Mouse (Mus musculus): Measurements from ENCODE around the gene Myadml2.

The Myadml2 gene

GRCm38 (mm10) chr11:120661076-120661460, 13.1 kb upstream of the Myadml2 start, which contains the start of gene Notum:
Gene Notum (minus strand): TSS chr11:120661175.
- no peak for DNase-seq (ENCODE audit: low read depth, low spot score)

DNA sequence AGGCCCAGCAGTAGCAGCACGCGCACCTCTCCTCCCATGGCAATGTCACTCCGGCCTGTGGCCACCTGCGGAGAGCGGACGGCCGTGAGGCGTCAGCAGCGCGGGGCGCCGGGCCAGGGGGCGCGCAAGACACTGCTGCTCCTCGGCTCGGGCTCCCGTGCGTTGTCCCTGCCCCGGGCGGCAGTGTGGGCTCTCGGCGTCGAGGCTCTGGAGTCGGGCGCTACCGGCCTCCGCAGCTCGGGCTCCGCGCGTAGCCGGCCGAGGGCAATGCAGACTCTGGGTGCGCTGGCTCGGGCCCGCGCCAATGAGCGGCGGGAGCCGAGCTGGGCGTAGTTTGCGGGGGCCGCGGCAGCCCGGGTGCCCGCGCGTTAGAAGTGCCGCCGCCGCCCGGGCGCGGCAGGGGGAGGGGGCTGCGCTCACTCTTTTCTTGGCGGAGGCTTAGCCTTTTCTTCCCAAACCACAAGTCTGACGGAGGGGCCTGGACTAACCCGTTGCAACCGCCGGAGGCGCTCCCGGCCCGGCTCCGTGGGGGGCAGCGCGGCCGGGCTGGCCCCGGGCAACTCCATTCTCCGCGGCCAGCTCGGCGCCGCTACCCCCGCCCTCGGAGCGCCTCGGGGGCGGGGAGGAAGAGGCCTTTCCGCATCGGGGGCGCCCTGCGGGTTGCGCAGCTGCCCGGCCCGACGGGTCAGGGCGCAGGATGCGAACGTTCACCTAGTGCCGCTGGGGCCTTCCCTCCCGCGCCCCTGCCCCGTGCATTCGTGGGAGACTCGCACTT, 12.5 kb upstream of the Myadml2 start:
- no peak for DNase-seq (ENCODE audit: low read depth, low spot score)

DNA sequence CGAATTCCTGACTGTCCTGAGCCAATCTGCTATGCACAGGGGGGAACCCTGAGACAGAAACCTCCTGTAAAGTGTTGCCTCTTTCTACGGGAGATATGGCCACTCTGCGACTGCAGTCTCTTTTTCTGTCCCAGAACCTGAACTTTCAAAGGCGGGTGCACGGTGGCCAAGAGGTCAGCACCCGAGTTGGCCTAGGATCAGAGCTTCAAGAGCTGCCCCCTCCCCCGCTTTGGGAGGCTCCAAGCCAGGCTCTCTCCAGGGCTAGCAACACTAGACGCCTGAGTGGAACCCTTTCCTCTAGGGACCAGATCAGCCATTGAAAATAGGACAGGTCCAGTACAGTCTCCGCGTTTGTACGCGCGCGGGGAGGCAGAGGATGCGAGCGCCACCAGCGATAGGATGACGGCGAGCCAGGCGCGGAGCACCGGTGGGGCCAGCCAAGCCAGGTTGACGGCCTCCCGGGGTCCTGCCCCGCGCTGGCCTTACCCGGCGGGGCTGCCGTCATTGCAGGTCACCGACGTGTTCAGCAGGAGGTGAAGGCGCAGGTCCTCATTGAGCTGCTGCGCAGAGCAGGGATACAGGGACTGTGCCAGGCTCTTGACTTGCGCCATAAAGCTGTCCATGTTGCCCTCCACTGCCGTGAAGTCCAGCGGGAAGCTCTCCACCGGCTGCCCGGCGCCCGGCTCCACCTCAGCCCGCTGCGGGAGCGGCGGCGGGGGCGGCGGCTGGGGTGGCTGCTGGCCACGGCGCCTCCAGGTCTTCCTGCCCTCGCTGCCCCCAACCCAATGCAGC, 11.7 kb upstream of the Myadml2 start:
- no peak for DNase-seq (ENCODE audit: low read depth, low spot score)

GRCm38 (mm10) chr11:120658876-120659410, 11.0 kb upstream of the Myadml2 start:
- peak; percentile 76 for DNase-seq (ENCODE audit: low read depth, low spot score)

GRCm38 (mm10) chr11:120657301-120657700, 9.3 kb upstream of the Myadml2 start:
- DNase-seq (ENCODE audit: low read depth, low spot score) = no peak

- no peak for DNase-seq (ENCODE audit: low read depth, low spot score)
These were observed 6.8 kb upstream of the Myadml2 start for GRCm38 (mm10) chr11:120654741-120655140.

DNA sequence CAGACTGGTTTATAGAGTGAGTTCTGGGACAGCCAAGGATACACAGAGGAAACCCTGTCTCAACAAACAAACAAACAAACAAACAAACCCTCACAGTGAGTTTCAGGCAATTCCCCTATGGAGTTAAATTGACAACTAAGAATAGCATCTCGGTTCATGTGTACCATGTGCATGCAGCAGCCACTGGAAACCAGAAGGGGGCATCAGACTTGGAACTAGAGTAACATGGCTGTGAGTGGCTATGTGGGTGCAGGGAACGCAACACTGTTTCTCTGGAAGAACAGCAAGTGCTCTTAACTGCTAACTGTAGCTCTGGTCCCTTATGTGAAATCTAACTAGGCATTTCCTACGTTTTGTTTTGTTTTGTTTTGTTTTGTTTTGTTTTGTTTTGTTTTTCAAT, 3.9 kb upstream of the Myadml2 start:
- DNase-seq (ENCODE audit: low read depth, low spot score) = peak; percentile 32

GRCm38 (mm10) chr11:120647047-120647830, 719 bp downstream of the Myadml2 start:
- DNase-seq (ENCODE audit: low read depth, low spot score) = no peak

DNA sequence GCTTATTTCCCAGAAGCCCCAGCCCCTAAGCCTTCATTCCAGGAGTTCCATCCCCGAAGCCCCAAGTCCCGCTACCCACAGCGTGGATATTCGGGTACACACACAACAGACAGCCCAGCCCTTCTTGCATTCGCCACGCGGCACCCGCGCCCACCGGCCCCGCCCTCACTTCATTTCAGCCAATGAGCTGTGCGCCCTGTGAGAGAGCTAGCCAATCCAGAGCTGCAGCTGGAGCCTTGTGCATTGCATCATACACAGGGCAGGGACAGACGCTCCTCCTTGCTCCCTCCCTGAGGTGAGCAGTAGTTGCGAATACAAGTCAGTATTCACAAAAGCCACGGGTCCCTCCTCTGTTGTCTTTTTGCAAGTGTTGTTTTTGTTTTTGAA, 4.4 kb downstream of the Myadml2 start, which contains the start of gene Pycr1:
Gene Pycr1 (minus strand): TSS at position 169 of the 387 bp plus-strand sequence.
- peak; percentile 96 for DNase-seq (ENCODE audit: low read depth, low spot score)

DNA sequence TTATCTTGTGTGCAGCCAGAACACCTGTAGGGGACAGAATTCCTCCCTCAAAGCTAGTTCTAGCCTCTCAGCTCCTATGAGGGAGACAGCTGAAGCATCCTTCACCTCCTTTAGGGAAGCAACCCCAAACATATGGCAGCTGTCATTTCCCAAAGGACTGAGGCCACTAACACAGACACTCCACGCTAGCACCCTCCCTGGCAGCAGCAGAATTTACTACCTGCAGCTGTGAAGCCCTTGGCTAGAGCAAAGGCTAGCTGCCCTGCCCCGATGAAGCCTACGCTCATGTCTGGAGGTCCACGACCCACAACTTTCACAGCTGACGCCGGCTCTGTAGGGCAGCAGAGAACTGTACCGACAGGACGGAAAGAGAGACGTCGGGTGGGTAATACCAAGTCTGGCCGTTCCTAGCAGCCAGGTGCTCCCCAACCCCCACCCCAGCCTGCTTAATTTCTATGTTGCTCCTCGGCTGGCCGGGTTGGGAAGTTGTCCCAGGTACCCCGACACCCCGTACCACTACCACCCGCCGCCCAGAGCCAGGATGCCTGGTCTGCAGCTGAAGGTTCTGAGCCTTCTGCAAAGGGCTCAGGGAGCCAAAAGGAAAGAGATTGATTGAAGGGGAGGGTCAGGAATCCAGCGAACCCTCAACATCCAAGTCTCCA, 4.9 kb downstream of the Myadml2 start:
- no peak for DNase-seq (ENCODE audit: low read depth, low spot score)

DNA sequence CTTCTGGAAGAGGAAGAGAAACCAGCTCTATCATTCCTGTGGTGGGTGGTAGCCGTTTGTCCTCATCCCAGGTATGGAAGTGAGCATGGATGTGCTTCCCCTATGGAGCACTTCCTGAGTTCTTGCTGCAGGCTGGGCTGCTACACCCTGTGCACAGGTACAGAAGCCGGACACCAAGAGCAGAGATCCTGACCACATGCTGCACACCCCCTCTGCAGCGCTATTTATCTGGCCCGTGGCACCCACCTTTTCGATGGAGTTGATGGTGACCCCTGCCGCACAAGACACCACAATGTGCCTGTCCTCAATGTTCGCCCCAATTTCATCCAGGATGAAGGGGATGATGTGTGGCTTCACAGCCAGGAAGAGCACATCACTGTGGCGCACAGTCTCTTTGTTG, 6.1 kb downstream of the Myadml2 start:
- peak; percentile 33 for DNase-seq (ENCODE audit: low read depth, low spot score)

DNA sequence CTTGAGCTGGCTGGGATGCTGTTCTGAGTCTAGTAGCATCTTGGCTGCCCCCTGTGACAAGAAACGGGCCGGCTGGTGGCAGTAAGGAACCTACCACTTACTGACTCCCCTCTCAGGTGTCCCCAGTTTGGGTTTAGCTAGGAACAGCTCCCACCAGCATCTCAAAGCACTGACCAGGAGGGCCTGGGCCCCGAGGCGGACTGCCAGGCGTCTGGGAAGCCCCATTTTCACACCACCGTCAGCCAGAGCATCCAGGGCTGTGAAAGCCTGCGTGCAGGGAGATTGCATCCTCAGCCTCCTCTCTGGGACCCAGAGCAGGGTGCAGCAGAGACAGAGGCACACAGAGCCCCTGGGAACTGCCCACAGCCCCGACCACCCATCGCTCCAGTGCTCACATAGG, 6.7 kb downstream of the Myadml2 start:
- no peak for DNase-seq (ENCODE audit: low read depth, low spot score)

- DNase-seq (ENCODE audit: low read depth, low spot score) = peak; percentile 48
These were observed 13.1 kb downstream of the Myadml2 start for GRCm38 (mm10) chr11:120634810-120635209.

DNA sequence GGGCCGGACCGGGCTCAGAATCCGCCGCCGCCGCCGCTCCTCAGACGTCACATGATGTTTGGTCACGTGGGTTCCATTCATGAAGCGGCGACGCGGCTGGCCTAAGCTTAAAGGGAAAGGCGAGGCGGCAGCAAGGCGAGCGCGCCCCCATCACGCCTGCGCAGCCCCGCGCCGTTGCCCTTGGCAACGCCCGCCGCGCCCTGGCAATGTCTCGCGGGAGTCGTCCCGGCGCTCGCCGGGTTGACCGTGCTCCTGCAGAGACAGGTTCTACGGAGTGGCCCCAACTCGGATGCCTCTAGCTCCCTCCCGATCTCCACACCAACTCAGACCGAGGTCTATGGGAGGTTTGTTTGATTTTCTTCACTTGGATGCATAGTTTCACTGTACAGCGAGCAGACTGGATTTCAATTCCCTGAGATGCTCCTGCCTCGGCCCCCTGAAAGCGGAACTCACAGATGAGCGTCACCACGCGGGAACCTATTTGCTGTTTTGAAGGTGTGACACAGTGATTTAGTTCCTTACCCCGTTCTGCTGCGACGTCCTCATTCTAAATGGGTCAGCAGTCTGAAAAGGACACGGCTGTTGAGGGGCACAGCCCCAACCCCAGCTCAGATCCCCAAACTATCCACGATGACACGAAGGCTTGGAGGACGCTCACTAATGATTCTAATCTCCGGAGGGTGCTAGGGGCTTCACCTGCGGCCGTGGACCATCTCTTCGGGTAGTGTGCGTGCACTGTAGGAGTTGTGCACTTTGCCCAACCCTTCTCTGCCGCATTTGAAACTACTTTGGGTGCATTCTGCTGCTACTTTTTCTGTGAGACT, 14.2 kb downstream of the Myadml2 start, which contains the start of gene Mafg:
Gene Mafg (minus strand): TSS at position 81 of the 824 bp plus-strand sequence.
- DNase-seq (ENCODE audit: low read depth, low spot score) = peak; percentile 97

GRCm38 (mm10) chr11:120632559-120633519, 15.1 kb downstream of the Myadml2 start:
- DNase-seq (ENCODE audit: low read depth, low spot score) = peak; percentile 80

DNA sequence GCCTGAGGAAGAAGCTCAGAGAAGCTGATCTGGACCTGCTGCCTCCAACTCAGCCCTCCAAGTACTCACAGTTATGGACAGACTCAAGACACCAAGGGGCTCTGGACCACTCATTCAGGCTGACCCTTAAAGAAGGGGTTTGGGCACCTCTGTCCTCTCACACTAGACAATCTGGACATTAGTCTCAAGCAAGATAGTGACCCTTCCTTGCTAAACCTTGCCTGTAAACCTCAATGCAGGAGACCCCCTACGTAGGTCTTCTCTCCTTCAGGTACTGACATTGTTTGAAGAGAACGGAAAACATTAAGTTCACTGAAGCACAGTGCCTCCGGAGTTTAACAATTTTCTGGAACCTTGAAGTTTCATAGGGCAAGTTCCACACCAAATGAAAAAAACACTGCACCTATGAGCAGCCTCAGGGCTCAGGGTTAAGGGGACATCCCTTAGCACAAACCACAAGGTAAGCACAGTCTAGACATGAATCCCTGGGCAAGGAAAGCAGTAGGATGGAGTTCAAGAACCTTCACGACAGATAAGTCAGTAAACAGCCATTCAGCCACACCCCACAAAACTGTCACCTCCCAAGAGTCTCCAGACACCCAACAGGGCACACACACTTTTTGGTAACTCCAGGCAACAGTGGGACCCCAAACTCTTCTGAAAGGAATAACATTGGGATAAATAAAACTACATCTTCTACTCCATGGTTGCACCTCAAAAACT, 16.1 kb downstream of the Myadml2 start:
- peak; percentile 59 for DNase-seq (ENCODE audit: low read depth, low spot score)

GRCm38 (mm10) chr11:120630881-120631725, 16.9 kb downstream of the Myadml2 start:
- peak; percentile 77 for DNase-seq (ENCODE audit: low read depth, low spot score)

Measured in A20 (cell line).